In genomic region chr8:120126357-120127161, GRCm38 (mm10) we compare ENCODE assay signal across 9 mouse cellular contexts. TPM values are rescaled to one million over a fixed set of nuclear protein-coding genes. Genes with fewer than 3 reads are reported as not detected.
DNase-seq lines count a peak whose midpoint lies in the region; ATAC-seq and TF ChIP-seq lines count a peak whose summit lies in the region.
"Had no signal": no experiment of that assay in that cellular context is flagged by ENCODE, and none has a peak within 500 bp of the region (broad histone marks: within the 10 kb centered on the region; RNA-seq: fewer than 3 reads in every experiment).

No protein-coding gene starts in this region.

- no peak for TF ChIP-seq POLR2A in kidney, adult 2 months (IDR thresholded peaks at IDR 0.05; ENCODE audit: low read depth, low read length)
- no peak for TF ChIP-seq POLR2A in olfactory bulb, adult 2 months (IDR thresholded peaks at IDR 0.05; ENCODE audit: insufficient read depth, low read depth, low read length)

- peak overlapping the region; percentile 61 for H3K27ac ChIP-seq in kidney, adult 2 months (ENCODE audit: insufficient read depth, low read depth, low read length)
- peak overlapping the region; percentile 82 for H3K27ac ChIP-seq in heart, embryonic 13.5 days (replicated peaks)
- H3K27ac ChIP-seq in liver, embryonic 11.5 days (ENCODE audit: low read depth, low read length), result peak overlapping the region; percentile 39; the same call in 1 of the 2 replicates
- H3K27ac ChIP-seq in olfactory bulb, adult 2 months (ENCODE audit: insufficient read depth, low read depth, low read length), result 0 out of 2 replicates have a peak overlapping the region, but pooled peaks have one; percentile 43

- H3K27me3 ChIP-seq in kidney, adult 2 months (replicated peaks; ENCODE audit: control insufficient read depth, insufficient read depth, low read length), result no peaks in the 10 kb centered on the region
- no peaks in the 10 kb centered on the region for H3K27me3 ChIP-seq in heart, embryonic 13.5 days (replicated peaks)
- peaks cover 4% of the 10 kb centered on the region; the same call in 1 of the 2 replicates for H3K27me3 ChIP-seq in liver, embryonic 11.5 days (replicated peaks; ENCODE audit: control insufficient read depth, insufficient read depth, low read length)

- H3K9me3 ChIP-seq in heart, embryonic 13.5 days, result no peaks in the 10 kb centered on the region
- no peaks in the 10 kb centered on the region for H3K9me3 ChIP-seq in liver, embryonic 11.5 days (ENCODE audit: control insufficient read depth, low read length)

- no peak for ATAC-seq in heart, embryonic 13.5 days (ENCODE audit: extremely low read depth, insufficient number of reproducible peaks, low FRiP score, low TSS enrichment)
- no peak for ATAC-seq in liver, embryonic 11.5 days (replicated peaks; ENCODE audit: low FRiP score)

- H3K4me3 ChIP-seq in kidney, adult 2 months (ENCODE audit: insufficient read depth, low read depth, low read length), result no peak overlapping the region
- H3K4me3 ChIP-seq in heart, embryonic 13.5 days, result no peak overlapping the region
- no peak overlapping the region for H3K4me3 ChIP-seq in liver, embryonic 11.5 days (ENCODE audit: low read depth, low read length)
- no peak overlapping the region for H3K4me3 ChIP-seq in olfactory bulb, adult 2 months (ENCODE audit: insufficient read depth, low read depth, low read length)

- DNase-seq in kidney, adult 2 months, result peak; percentile 62
- DNase-seq in kidney, adult 18-20 months, result no peak
- no peak for DNase-seq in liver, embryonic 11.5 days (ENCODE audit: low spot score)
- DNase-seq in frontal cortex, postnatal 36 days (ENCODE audit: low spot score in 2 of 2), result no peak
- DNase-seq in gastrocnemius, postnatal 10 days, result no peak
- no peak for DNase-seq in spleen, postnatal 36 days (ENCODE audit: low spot score in 2 of 2)

- no peaks in the 10 kb centered on the region for H3K4me1 ChIP-seq in kidney, adult 2 months (ENCODE audit: control insufficient read depth, insufficient read depth, low read length)
- H3K4me1 ChIP-seq in heart, embryonic 13.5 days, result peaks cover 83% of the 10 kb centered on the region
- peaks cover 8% of the 10 kb centered on the region for H3K4me1 ChIP-seq in liver, embryonic 11.5 days (replicated peaks; ENCODE audit: control insufficient read depth, insufficient read depth, low read length)
- H3K4me1 ChIP-seq in olfactory bulb, adult 2 months (ENCODE audit: control insufficient read depth, insufficient read depth, low read length), result peaks cover 48% of the 10 kb centered on the region

- no peak for TF ChIP-seq CTCF in kidney, adult 2 months (conservative IDR thresholded peaks at IDR 0.05; ENCODE audit: insufficient read depth, insufficient read length, low read depth, low read length)
- TF ChIP-seq CTCF in olfactory bulb, adult 2 months (IDR thresholded peaks at IDR 0.05; ENCODE audit: insufficient read depth, low read depth, low read length), result no peak

- peak overlapping the region; percentile 35 for H3K4me2 ChIP-seq in heart, embryonic 13.5 days
- H3K4me2 ChIP-seq in liver, embryonic 11.5 days, result no peak overlapping the region

- no peaks in the 10 kb centered on the region for H3K36me3 ChIP-seq in kidney, adult 2 months (ENCODE audit: control insufficient read depth, insufficient read depth, low read length)
- H3K36me3 ChIP-seq in heart, embryonic 13.5 days, result 0 out of 2 replicates have a peak, but pooled peaks cover 4% of the 10 kb centered on the region
- no peaks in the 10 kb centered on the region for H3K36me3 ChIP-seq in liver, embryonic 11.5 days (ENCODE audit: control insufficient read depth, insufficient read depth, low read length)

- 38% methylated on average over 14 of the region's 14 CpGs for WGBS in kidney, adult 2 months
- WGBS in heart, embryonic 13.5 days, result 12% methylated on average over 14 of the region's 14 CpGs
- WGBS in liver, embryonic 11.5 days, result 27% methylated on average over 14 of the region's 14 CpGs
- WGBS in olfactory bulb, adult 2 months, result 38% methylated on average over 14 of the region's 14 CpGs

- peak overlapping the region; percentile 41 for H3K9ac ChIP-seq in heart, embryonic 13.5 days
- H3K9ac ChIP-seq in liver, embryonic 11.5 days (ENCODE audit: low read depth, low read length), result no peak overlapping the region

RNA-seq across cellular contexts. Expression of gene 6430548M08Rik, which starts 12.6 kb away (rescaled TPM):
- polyA plus RNA-seq in kidney, adult 2 months (2012; rRNA removed), result 8.4 and 8.8 TPM in 2 replicates
- polyA plus RNA-seq in heart, embryonic 13.5 days (2015; fragmentation: Nextera tagmentation; extraction: Ambion mirVana), result 8.2 and 10.6 TPM in 2 replicates
- 2.1 TPM in 2 replicates for polyA plus RNA-seq in liver, embryonic 11.5 days (2014; fragmentation: Nextera tagmentation; extraction: Ambion mirVana)
- 253 and 540 TPM in 2 replicates for polyA plus RNA-seq in olfactory bulb, adult 2 months (2012; ENCODE audit: insufficient read depth, insufficient read length, low replicate concordance, missing spikeins)
- total RNA-seq in gastrocnemius, postnatal 10 days (2021), result 10 to 100 TPM in 1 of 2 experiments, 1 to 10 TPM in 1; 9.3 to 11.2 TPM

RNA-seq across cellular contexts. Expression of gene Zdhhc7, which starts 25.3 kb away (rescaled TPM):
- polyA plus RNA-seq in kidney, adult 2 months (2012; rRNA removed), result 58.7 and 68.2 TPM in 2 replicates
- polyA plus RNA-seq in heart, embryonic 13.5 days (2015; fragmentation: Nextera tagmentation; extraction: Ambion mirVana), result 29.2 and 31.0 TPM in 2 replicates
- polyA plus RNA-seq in liver, embryonic 11.5 days (2014; fragmentation: Nextera tagmentation; extraction: Ambion mirVana), result 27.4 and 30.1 TPM in 2 replicates
- not detected in 2 replicates for polyA plus RNA-seq in olfactory bulb, adult 2 months (2012; ENCODE audit: insufficient read depth, insufficient read length, low replicate concordance, missing spikeins)
- 10 to 100 TPM; 23.1 to 24.5 TPM for total RNA-seq in gastrocnemius, postnatal 10 days (2021)

RNA-seq across cellular contexts. Expression of gene Fam92b, which starts 50.7 kb away (rescaled TPM):
- polyA plus RNA-seq in kidney, adult 2 months (2012; rRNA removed), result not detected in 2 replicates
- not detected in 2 replicates for polyA plus RNA-seq in heart, embryonic 13.5 days (2015; fragmentation: Nextera tagmentation; extraction: Ambion mirVana)
- polyA plus RNA-seq in liver, embryonic 11.5 days (2014; fragmentation: Nextera tagmentation; extraction: Ambion mirVana), result 0.27 TPM in 1 of 2 replicates, not detected in the other
- polyA plus RNA-seq in olfactory bulb, adult 2 months (2012; ENCODE audit: insufficient read depth, insufficient read length, low replicate concordance, missing spikeins), result not detected in 2 replicates
- total RNA-seq in gastrocnemius, postnatal 10 days (2021), result not detected
- total RNA-seq: heart, postnatal 10 days had no signal

Comparison
In these comparisons a context has a peak if more than half of its experiments do, and no peak if none do; other contexts are left out.
1. RNA of gene 6430548M08Rik, which starts 12.6 kb away (polyA plus RNA-seq): 253 to 540 TPM in olfactory bulb, adult 2 months; 8.2 to 10.6 TPM in heart, embryonic 13.5 days, 8.4 to 8.8 TPM in kidney, adult 2 months and 2.1 TPM in liver, embryonic 11.5 days; every median in the first group is over 10 times any median in the second.
2. RNA of gene Zdhhc7, which starts 25.3 kb away (polyA plus RNA-seq): 58.7 to 68.2 TPM in kidney, adult 2 months, 27.4 to 30.1 TPM in liver, embryonic 11.5 days and 29.2 to 31.0 TPM in heart, embryonic 13.5 days; not detected in olfactory bulb, adult 2 months; every median in the first group is over 10 times any median in the second.
3. Peak in every context shown above with its lines, with median percentiles within 50 percentile points of each other: H3K27ac ChIP-seq.